Mouse (Mus musculus) liver, embryonic 14.5 days (tissue): ENCODE measurements at regions not wholly inside any gene's neighbourhood (a gene's known extent, or its start where the extent isn't known, plus 50 kb on each side); places are given as distances from the start of the nearest gene placed in this dataset.

Experiments used
- CTCF ChIP-seq: IDR thresholded peaks from 2 replicates; pipeline ENCODE4 v1.5.1; 2016; ENCODE audit warnings: antibody characterized with exemption, low read depth, control low read depth
- EP300 ChIP-seq: IDR thresholded peaks from 2 replicates; pipeline ENCODE4 v1.6.1; 2016; ENCODE audit warnings: antibody characterized with exemption, low read depth

DNA sequence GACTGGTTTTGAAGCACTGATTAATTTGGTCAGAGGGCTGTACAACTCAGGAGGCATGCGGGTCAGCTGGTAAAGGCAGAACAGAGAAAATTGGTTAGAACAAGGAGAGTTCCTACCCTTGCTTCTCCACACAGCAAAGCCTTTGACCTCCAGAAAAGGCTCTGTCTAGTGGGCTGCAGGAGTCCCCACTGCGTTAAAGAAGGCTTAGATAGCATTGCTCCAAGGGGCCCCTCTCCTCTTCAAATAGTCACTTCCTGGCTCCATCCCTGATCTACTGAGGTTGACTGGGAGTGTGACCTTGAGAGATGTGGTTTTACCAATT is 118.6 kb downstream of the Sem1 start:
- TF ChIP-seq CTCF: no peak
- no peak for TF ChIP-seq EP300
